In genomic region chr14:74113116-74113515, GRCm38 (mm10) we compare ENCODE assay signal across 12 mouse cellular contexts.
DNase-seq lines count a peak whose midpoint lies in the region; ATAC-seq lines count a peak whose summit lies in the region.
"Had no signal": no experiment of that assay in that cellular context is flagged by ENCODE, and none has a peak within 500 bp of the region (broad histone marks: within the 10 kb centered on the region; RNA-seq: fewer than 3 reads in every experiment).

No protein-coding gene starts in this region.

- H3K4me1 ChIP-seq in heart, embryonic 13.5 days = no peaks in the 10 kb centered on the region

- H3K4me3 ChIP-seq in heart, embryonic 13.5 days = no peak overlapping the region

- no peaks in the 10 kb centered on the region for H3K36me3 ChIP-seq in heart, embryonic 13.5 days

- DNase-seq in heart, adult 18-20 months = no peak
- DNase-seq in left cerebral cortex, postnatal 10 days (ENCODE audit: extremely low spot score in 1 of 2, low spot score in 2 of 2) = peak; percentile 8 to 21
- DNase-seq in right cerebral cortex, postnatal 10 days (ENCODE audit: low spot score in 2 of 2) = peak; percentile 48 to 49
- DNase-seq in gastrocnemius, postnatal 25 days = no peak
- DNase-seq in kidney, adult 18-20 months = no peak
- DNase-seq: cerebellum, adult 18-20 months; heart, postnatal 10 days; kidney, postnatal 36 days had no signal

- H3K9me3 ChIP-seq in heart, embryonic 13.5 days = no peaks in the 10 kb centered on the region

- H3K27ac ChIP-seq in heart, embryonic 13.5 days (replicated peaks) = no peak overlapping the region

- no peak overlapping the region for H3K9ac ChIP-seq in heart, embryonic 13.5 days

- H3K27me3 ChIP-seq in heart, embryonic 13.5 days (replicated peaks) = no peaks in the 10 kb centered on the region

- WGBS in heart, embryonic 13.5 days = 45% methylated on average over 5 of the region's 5 CpGs

- intact Hi-C loops in left cerebral cortex, postnatal 10 days (cut with DNase I) = no loop called here

- H3K4me2 ChIP-seq in heart, embryonic 13.5 days = peak overlapping the region; percentile 37; the same call in 1 of the 2 replicates
- H3K4me2 ChIP-seq: liver, embryonic 11.5 days had no signal

- ATAC-seq in heart, embryonic 13.5 days (ENCODE audit: extremely low read depth, insufficient number of reproducible peaks, low FRiP score, low TSS enrichment) = no peak
- ATAC-seq in frontal cortex, adult (ENCODE audit: low TSS enrichment) = peak; percentile 88
- ATAC-seq in activated CD4-positive, CD25-positive, alpha-beta regulatory T cell, adult 4 months = no peak

Comparison
In these comparisons a context has a peak if more than half of its experiments do, and no peak if none do; other contexts are left out.
1. DNase-seq: peak in left cerebral cortex, postnatal 10 days (2 of 2) and right cerebral cortex, postnatal 10 days (2 of 2); none in heart, adult 18-20 months (0 of 2), gastrocnemius, postnatal 25 days (single experiment) and kidney, adult 18-20 months (single experiment).